Mouse (Mus musculus): ENCODE results near the gene Gm28961. TPM values are rescaled to one million over a fixed set of nuclear protein-coding genes. Genes with fewer than 3 reads are reported as not detected.
"Not testable (repeated sequence)": the region's sequence is repeated elsewhere in the genome, so short reads cannot be mapped to it uniquely, and the experiment has no call there.

Gene Gm28961
- total RNA-seq (2014; fragmentation: Nextera tagmentation) = not detected in 2 replicates
- not detected in 2 replicates for total RNA-seq (2017)

- not testable (repeated sequence) for ATAC-seq (replicated peaks; ENCODE audit: poor library complexity, severe bottlenecking)
These were observed at the start of gene Gm28961 for GRCm38 (mm10) chrY:57705397-57705796. Gene Gm28961, plus strand, starts transcription at chrY:57705697.

Other genes with a start within 250 kb of the Gm28961 start
- gene Gm21943, start 172.0 kb upstream of the Gm28961 start, total RNA-seq (2014; fragmentation: Nextera tagmentation) = not detected in 2 replicates
- gene Gm21943, start 172.0 kb upstream of the Gm28961 start, total RNA-seq (2017) = not detected in 2 replicates